Mouse (Mus musculus): ENCODE measurements around the gene Pigm. TPM values are rescaled to one million over a fixed set of nuclear protein-coding genes. Genes with fewer than 3 reads are reported as not detected.

The Pigm gene
- polyA plus RNA-seq, 1 experiment: 2.7 TPM

- H3K4me3 ChIP-seq: no peak overlapping the region
- TF ChIP-seq MAX (IDR thresholded peaks at IDR 0.05; ENCODE audit: low read depth) (no peak), POLR2AphosphoS2 (IDR thresholded peaks at IDR 0.05; ENCODE audit: insufficient read length, low read depth) (no peak), SRF (IDR thresholded peaks at IDR 0.05; ENCODE audit: control insufficient read depth, insufficient read length, low read depth) (no peak), TCF3 (IDR thresholded peaks at IDR 0.05; ENCODE audit: insufficient read length, low read depth) (no peak), TCF12 (IDR thresholded peaks at IDR 0.05; ENCODE audit: insufficient read depth, poor library complexity, severe bottlenecking) (no peak), MYOD1 (IDR thresholded peaks at IDR 0.05; ENCODE audit: control insufficient read depth in 1 of 3, insufficient read length in 2 of 3, low read depth in 2 of 3) (no peak), REST (IDR thresholded peaks at IDR 0.05; ENCODE audit: insufficient read depth, insufficient read length) (no peak)
- H3ac ChIP-seq (ENCODE audit: control insufficient read depth, insufficient read length): no peak overlapping the region
- H3K36me3 ChIP-seq (ENCODE audit: control insufficient read depth, insufficient read depth): no peaks in the 10 kb centered on the region
- H3K27me3 ChIP-seq (ENCODE audit: control insufficient read depth, insufficient read depth, insufficient read length): peaks cover 72% of the 10 kb centered on the region
- no peak overlapping the region for H3K4me2 ChIP-seq (ENCODE audit: low read depth)
- no peaks in the 10 kb centered on the region for H3K79me2 ChIP-seq (ENCODE audit: control insufficient read depth, insufficient read depth)
These were observed 33.6 kb upstream of the Pigm start for GRCm38 (mm10) chr1:172342729-172343128.

- Histone ChIP-seq H3K4me2 (ENCODE audit: low read depth) (no peak overlapping the region), H3K36me3 (ENCODE audit: control insufficient read depth, insufficient read depth) (no peaks in the 10 kb centered on the region), H3K27me3 (ENCODE audit: control insufficient read depth, insufficient read depth, insufficient read length) (peaks cover 73% of the 10 kb centered on the region), H3K79me2 (ENCODE audit: control insufficient read depth, insufficient read depth) (no peaks in the 10 kb centered on the region), H3ac (ENCODE audit: control insufficient read depth, insufficient read length) (no peak overlapping the region), H3K4me3 (no peak overlapping the region)
- TF ChIP-seq REST (IDR thresholded peaks at IDR 0.05; ENCODE audit: insufficient read depth, insufficient read length): no peak
- no peak for TF ChIP-seq SRF (IDR thresholded peaks at IDR 0.05; ENCODE audit: control insufficient read depth, insufficient read length, low read depth)
- TF ChIP-seq E2F4 (IDR thresholded peaks at IDR 0.05; ENCODE audit: insufficient read depth): no peak
- no peak for TF ChIP-seq USF1 (IDR thresholded peaks at IDR 0.05; ENCODE audit: low read depth)
- no peak for TF ChIP-seq TCF12 (IDR thresholded peaks at IDR 0.05; ENCODE audit: insufficient read depth, poor library complexity, severe bottlenecking)
- no peak for TF ChIP-seq POLR2A (IDR thresholded peaks at IDR 0.05; ENCODE audit: insufficient read length, low read depth)
- TF ChIP-seq MAX (IDR thresholded peaks at IDR 0.05; ENCODE audit: low read depth): no peak
- no peak for TF ChIP-seq MYOD1 (IDR thresholded peaks at IDR 0.05; ENCODE audit: control insufficient read depth in 1 of 3, insufficient read length in 2 of 3, low read depth in 2 of 3)
- TF ChIP-seq POLR2AphosphoS2 (IDR thresholded peaks at IDR 0.05; ENCODE audit: insufficient read length, low read depth): no peak
- TF ChIP-seq TCF3 (IDR thresholded peaks at IDR 0.05; ENCODE audit: insufficient read length, low read depth): no peak
These were observed 32.4 kb upstream of the Pigm start for GRCm38 (mm10) chr1:172343914-172344313.

DNA sequence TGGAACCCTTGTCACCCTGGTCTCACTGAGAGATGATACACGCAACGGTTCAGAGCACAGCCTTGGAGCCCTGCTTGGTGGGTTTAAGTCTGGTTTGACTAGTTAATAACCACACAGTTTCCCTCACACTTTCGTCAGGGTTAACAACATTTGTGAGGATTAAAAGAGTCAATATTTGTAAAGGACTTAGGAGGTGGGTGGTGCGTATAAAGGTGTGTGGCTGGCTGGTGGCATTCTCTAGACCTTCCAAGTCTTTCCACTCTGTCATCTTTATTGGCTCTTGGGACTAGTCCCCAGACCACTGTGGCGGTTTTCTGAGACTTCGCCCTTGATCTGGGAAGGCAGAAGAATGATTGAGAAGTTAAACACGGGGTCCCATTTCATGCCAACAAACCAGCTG is 31.5 kb upstream of the Pigm start:
- no peaks in the 10 kb centered on the region for H3K36me3 ChIP-seq (ENCODE audit: control insufficient read depth, insufficient read depth)
- H3ac ChIP-seq (ENCODE audit: control insufficient read depth, insufficient read length): no peak overlapping the region
- no peaks in the 10 kb centered on the region for H3K79me2 ChIP-seq (ENCODE audit: control insufficient read depth, insufficient read depth)
- H3K27me3 ChIP-seq (ENCODE audit: control insufficient read depth, insufficient read depth, insufficient read length): peaks cover 78% of the 10 kb centered on the region
- H3K4me3 ChIP-seq: no peak overlapping the region
- no peak for TF ChIP-seq POLR2A (IDR thresholded peaks at IDR 0.05; ENCODE audit: insufficient read length, low read depth)
- TF ChIP-seq TCF12 (IDR thresholded peaks at IDR 0.05; ENCODE audit: insufficient read depth, poor library complexity, severe bottlenecking): no peak
- TF ChIP-seq E2F4 (IDR thresholded peaks at IDR 0.05; ENCODE audit: insufficient read depth): no peak
- TF ChIP-seq MYOG (IDR thresholded peaks at IDR 0.05; ENCODE audit: control insufficient read depth in 1 of 3, insufficient read depth in 1 of 3, insufficient read length in 2 of 3, low read depth in 2 of 3): no peak
- no peak for TF ChIP-seq MAX (IDR thresholded peaks at IDR 0.05; ENCODE audit: low read depth)
- TF ChIP-seq USF1 (IDR thresholded peaks at IDR 0.05; ENCODE audit: low read depth): no peak
- TF ChIP-seq POLR2AphosphoS2 (IDR thresholded peaks at IDR 0.05; ENCODE audit: insufficient read length, low read depth): no peak
- no peak for TF ChIP-seq TCF3 (IDR thresholded peaks at IDR 0.05; ENCODE audit: insufficient read length, low read depth)
- no peak for TF ChIP-seq REST (IDR thresholded peaks at IDR 0.05; ENCODE audit: insufficient read depth, insufficient read length)
- TF ChIP-seq CEBPB (IDR thresholded peaks at IDR 0.05; ENCODE audit: insufficient read depth, poor library complexity, severe bottlenecking): no peak
- no peak for TF ChIP-seq SRF (IDR thresholded peaks at IDR 0.05; ENCODE audit: control insufficient read depth, insufficient read length, low read depth)
- no peak for TF ChIP-seq MYOD1 (IDR thresholded peaks at IDR 0.05; ENCODE audit: control insufficient read depth in 1 of 3, insufficient read length in 2 of 3, low read depth in 2 of 3)
- no peak overlapping the region for H3K4me2 ChIP-seq (ENCODE audit: low read depth)

- TF ChIP-seq REST (IDR thresholded peaks at IDR 0.05; ENCODE audit: insufficient read depth, insufficient read length): no peak
- TF ChIP-seq USF1 (IDR thresholded peaks at IDR 0.05; ENCODE audit: low read depth): no peak
- no peak for TF ChIP-seq TCF12 (IDR thresholded peaks at IDR 0.05; ENCODE audit: insufficient read depth, poor library complexity, severe bottlenecking)
- no peak for TF ChIP-seq CEBPB (IDR thresholded peaks at IDR 0.05; ENCODE audit: insufficient read depth, poor library complexity, severe bottlenecking)
- TF ChIP-seq E2F4 (IDR thresholded peaks at IDR 0.05; ENCODE audit: insufficient read depth): no peak
- no peak for TF ChIP-seq MAX (IDR thresholded peaks at IDR 0.05; ENCODE audit: low read depth)
- TF ChIP-seq POLR2A (IDR thresholded peaks at IDR 0.05; ENCODE audit: insufficient read length, low read depth): no peak
- TF ChIP-seq POLR2AphosphoS2 (IDR thresholded peaks at IDR 0.05; ENCODE audit: insufficient read length, low read depth): no peak
- no peak for TF ChIP-seq SRF (IDR thresholded peaks at IDR 0.05; ENCODE audit: control insufficient read depth, insufficient read length, low read depth)
- TF ChIP-seq MYOG (IDR thresholded peaks at IDR 0.05; ENCODE audit: control insufficient read depth in 1 of 3, insufficient read depth in 1 of 3, insufficient read length in 2 of 3, low read depth in 2 of 3): no peak
- TF ChIP-seq MYOD1 (IDR thresholded peaks at IDR 0.05; ENCODE audit: control insufficient read depth in 1 of 3, insufficient read length in 2 of 3, low read depth in 2 of 3): no peak
- no peak for TF ChIP-seq TCF3 (IDR thresholded peaks at IDR 0.05; ENCODE audit: insufficient read length, low read depth)
- Histone ChIP-seq H3K36me3 (ENCODE audit: control insufficient read depth, insufficient read depth) (no peaks in the 10 kb centered on the region), H3K4me2 (ENCODE audit: low read depth) (no peak overlapping the region), H3K4me3 (no peak overlapping the region), H3K79me2 (ENCODE audit: control insufficient read depth, insufficient read depth) (no peaks in the 10 kb centered on the region), H3K27me3 (ENCODE audit: control insufficient read depth, insufficient read depth, insufficient read length) (peaks cover 76% of the 10 kb centered on the region), H3ac (ENCODE audit: control insufficient read depth, insufficient read length) (no peak overlapping the region)
These were observed 29.6 kb upstream of the Pigm start for GRCm38 (mm10) chr1:172346707-172347106.

DNA sequence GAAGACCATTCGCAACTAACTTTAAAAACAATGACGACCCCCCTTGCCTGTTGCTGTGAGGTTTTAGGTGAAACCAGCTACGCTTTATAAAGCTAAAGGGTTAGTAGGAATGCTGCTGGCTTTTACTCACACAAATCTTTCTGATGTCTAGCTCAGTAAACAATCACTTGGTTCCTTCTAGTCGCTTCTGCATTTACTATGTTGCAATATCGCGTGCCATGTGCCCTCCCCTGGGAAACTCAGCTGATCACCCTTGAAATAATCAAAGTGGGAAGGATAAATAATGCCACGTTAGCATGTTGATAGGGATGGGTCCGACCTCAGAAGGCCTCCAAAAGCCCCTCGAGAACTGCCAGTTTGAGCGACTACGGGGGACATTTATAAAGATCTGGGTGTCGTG is 29.0 kb upstream of the Pigm start:
- H3K36me3 ChIP-seq (ENCODE audit: control insufficient read depth, insufficient read depth): no peaks in the 10 kb centered on the region
- peaks cover 71% of the 10 kb centered on the region for H3K27me3 ChIP-seq (ENCODE audit: control insufficient read depth, insufficient read depth, insufficient read length)
- no peak overlapping the region for H3K4me3 ChIP-seq
- TF ChIP-seq CEBPB (IDR thresholded peaks at IDR 0.05; ENCODE audit: insufficient read depth, poor library complexity, severe bottlenecking): no peak
- no peak for TF ChIP-seq MYOG (IDR thresholded peaks at IDR 0.05; ENCODE audit: control insufficient read depth in 1 of 3, insufficient read depth in 1 of 3, insufficient read length in 2 of 3, low read depth in 2 of 3)
- TF ChIP-seq POLR2AphosphoS2 (IDR thresholded peaks at IDR 0.05; ENCODE audit: insufficient read length, low read depth): no peak
- TF ChIP-seq USF1 (IDR thresholded peaks at IDR 0.05; ENCODE audit: low read depth): no peak
- TF ChIP-seq REST (IDR thresholded peaks at IDR 0.05; ENCODE audit: insufficient read depth, insufficient read length): no peak
- TF ChIP-seq SRF (IDR thresholded peaks at IDR 0.05; ENCODE audit: control insufficient read depth, insufficient read length, low read depth): no peak
- no peak for TF ChIP-seq MAX (IDR thresholded peaks at IDR 0.05; ENCODE audit: low read depth)
- no peak for TF ChIP-seq E2F4 (IDR thresholded peaks at IDR 0.05; ENCODE audit: insufficient read depth)
- no peak for TF ChIP-seq TCF12 (IDR thresholded peaks at IDR 0.05; ENCODE audit: insufficient read depth, poor library complexity, severe bottlenecking)
- no peak for TF ChIP-seq TCF3 (IDR thresholded peaks at IDR 0.05; ENCODE audit: insufficient read length, low read depth)
- TF ChIP-seq POLR2A (IDR thresholded peaks at IDR 0.05; ENCODE audit: insufficient read length, low read depth): no peak
- TF ChIP-seq MYOD1 (IDR thresholded peaks at IDR 0.05; ENCODE audit: control insufficient read depth in 1 of 3, insufficient read length in 2 of 3, low read depth in 2 of 3): no peak
- no peak overlapping the region for H3ac ChIP-seq (ENCODE audit: control insufficient read depth, insufficient read length)
- no peaks in the 10 kb centered on the region for H3K79me2 ChIP-seq (ENCODE audit: control insufficient read depth, insufficient read depth)
- no peak overlapping the region for H3K4me2 ChIP-seq (ENCODE audit: low read depth)

All from myocyte (in vitro differentiated cells).